Mouse (Mus musculus): Measurements from ENCODE around the gene Col6a4. TPM values are rescaled to one million over a fixed set of nuclear protein-coding genes. Genes with fewer than 3 reads are reported as not detected.
A peak's percentile ranks its signal among the peaks of the same experiment; 100 is the strongest.

Col6a4 gene
- polyA plus RNA-seq, 1 experiment from 2014 or later = not detected

- H3K27me3 ChIP-seq (replicated peaks; ENCODE audit: control insufficient read depth, insufficient read depth, low read length) = no peaks in the 10 kb centered on the region
- H3K27ac ChIP-seq (ENCODE audit: low read depth, low read length) = no peak overlapping the region
- ATAC-seq (replicated peaks; ENCODE audit: low FRiP score) = no peak
- H3K36me3 ChIP-seq (ENCODE audit: control insufficient read depth, insufficient read depth, low read length) = no peaks in the 10 kb centered on the region
- WGBS = 67% methylated on average over 8 of the region's 8 CpGs
- H3K4me3 ChIP-seq (ENCODE audit: low read depth, low read length) = no peak overlapping the region
- H3K4me1 ChIP-seq (replicated peaks; ENCODE audit: control insufficient read depth, insufficient read depth, low read length) = no peaks in the 10 kb centered on the region
- H3K9me3 ChIP-seq (ENCODE audit: control insufficient read depth, low read length) = no peaks in the 10 kb centered on the region
- H3K9ac ChIP-seq (ENCODE audit: low read depth, low read length) = no peak overlapping the region
- no peak for DNase-seq (ENCODE audit: low spot score)
- no peak overlapping the region for H3K4me2 ChIP-seq
These were observed 108.5 kb downstream of the Col6a4 start for GRCm38 (mm10) chr9:105988096-105988495.

- 43% methylated on average over 10 of the region's 10 CpGs for WGBS
- no peaks in the 10 kb centered on the region for H3K27me3 ChIP-seq (replicated peaks; ENCODE audit: control insufficient read depth, insufficient read depth, low read length)
- ATAC-seq (replicated peaks; ENCODE audit: low FRiP score) = no peak
These were observed 111.6 kb downstream of the Col6a4 start for GRCm38 (mm10) chr9:105984931-105985519.

GRCm38 (mm10) chr9:105978479-105978878 is 118.1 kb downstream of the Col6a4 start:
- Histone ChIP-seq H3K4me3 (ENCODE audit: low read depth, low read length) (no peak overlapping the region), H3K27ac (ENCODE audit: low read depth, low read length) (no peak overlapping the region), H3K9ac (ENCODE audit: low read depth, low read length) (no peak overlapping the region), H3K4me2 (no peak overlapping the region), H3K9me3 (ENCODE audit: control insufficient read depth, low read length) (no peaks in the 10 kb centered on the region), H3K4me1 (replicated peaks; ENCODE audit: control insufficient read depth, insufficient read depth, low read length) (no peaks in the 10 kb centered on the region), H3K36me3 (ENCODE audit: control insufficient read depth, insufficient read depth, low read length) (no peaks in the 10 kb centered on the region), H3K27me3 (replicated peaks; ENCODE audit: control insufficient read depth, insufficient read depth, low read length) (no peaks in the 10 kb centered on the region; the same call in 1 of the 2 replicates)
- ATAC-seq (replicated peaks; ENCODE audit: low FRiP score) (no peak), DNase-seq (ENCODE audit: low spot score) (no peak)
- 88% methylated on average over 8 of the region's 8 CpGs for WGBS

More at GRCm38 (mm10) chr9:105984931-105985519, 111.6 kb downstream of the Col6a4 start:
- Histone ChIP-seq H3K4me3 (ENCODE audit: low read depth, low read length) (no peak overlapping the region), H3K27ac (ENCODE audit: low read depth, low read length) (no peak overlapping the region), H3K36me3 (ENCODE audit: control insufficient read depth, insufficient read depth, low read length) (no peaks in the 10 kb centered on the region), H3K9ac (ENCODE audit: low read depth, low read length) (no peak overlapping the region), H3K9me3 (ENCODE audit: control insufficient read depth, low read length) (no peaks in the 10 kb centered on the region), H3K4me1 (replicated peaks; ENCODE audit: control insufficient read depth, insufficient read depth, low read length) (no peaks in the 10 kb centered on the region), H3K4me2 (no peak overlapping the region)
- DNase-seq (ENCODE audit: low spot score) = no peak

GRCm38 (mm10) chr9:105976871-105977270 is 119.7 kb downstream of the Col6a4 start:
- Histone ChIP-seq H3K27ac (ENCODE audit: low read depth, low read length) (no peak overlapping the region), H3K27me3 (replicated peaks; ENCODE audit: control insufficient read depth, insufficient read depth, low read length) (no peaks in the 10 kb centered on the region; the same call in 1 of the 2 replicates), H3K4me1 (replicated peaks; ENCODE audit: control insufficient read depth, insufficient read depth, low read length) (no peaks in the 10 kb centered on the region), H3K4me2 (peak overlapping the region; percentile 28; the same call in 1 of the 2 replicates), H3K36me3 (ENCODE audit: control insufficient read depth, insufficient read depth, low read length) (no peaks in the 10 kb centered on the region), H3K9ac (ENCODE audit: low read depth, low read length) (no peak overlapping the region), H3K9me3 (ENCODE audit: control insufficient read depth, low read length) (no peaks in the 10 kb centered on the region), H3K4me3 (ENCODE audit: low read depth, low read length) (no peak overlapping the region)
- 20% methylated on average over 13 of the region's 13 CpGs for WGBS
- ATAC-seq (replicated peaks; ENCODE audit: low FRiP score) (no peak), DNase-seq (ENCODE audit: low spot score) (no peak)

GRCm38 (mm10) chr9:105976314-105976713 is 120.3 kb downstream of the Col6a4 start:
- no peaks in the 10 kb centered on the region for H3K9me3 ChIP-seq (ENCODE audit: control insufficient read depth, low read length)
- no peaks in the 10 kb centered on the region for H3K36me3 ChIP-seq (ENCODE audit: control insufficient read depth, insufficient read depth, low read length)
- DNase-seq (ENCODE audit: low spot score) (no peak), ATAC-seq (replicated peaks; ENCODE audit: low FRiP score) (no peak)
- no peaks in the 10 kb centered on the region for H3K4me1 ChIP-seq (replicated peaks; ENCODE audit: control insufficient read depth, insufficient read depth, low read length)
- no peaks in the 10 kb centered on the region; the same call in 1 of the 2 replicates for H3K27me3 ChIP-seq (replicated peaks; ENCODE audit: control insufficient read depth, insufficient read depth, low read length)
- no peak overlapping the region for H3K4me3 ChIP-seq (ENCODE audit: low read depth, low read length)
- no peak overlapping the region for H3K4me2 ChIP-seq
- H3K9ac ChIP-seq (ENCODE audit: low read depth, low read length) = no peak overlapping the region
- H3K27ac ChIP-seq (ENCODE audit: low read depth, low read length) = no peak overlapping the region
- 46% methylated on average over 6 of the region's 6 CpGs for WGBS

GRCm38 (mm10) chr9:105973736-105974135 is 122.8 kb downstream of the Col6a4 start:
- DNase-seq (ENCODE audit: low spot score) (no peak), ATAC-seq (replicated peaks; ENCODE audit: low FRiP score) (no peak)
- 65% methylated on average over 1 of the region's 1 CpGs for WGBS
- Histone ChIP-seq H3K27ac (ENCODE audit: low read depth, low read length) (no peak overlapping the region), H3K4me1 (replicated peaks; ENCODE audit: control insufficient read depth, insufficient read depth, low read length) (no peaks in the 10 kb centered on the region), H3K36me3 (ENCODE audit: control insufficient read depth, insufficient read depth, low read length) (no peaks in the 10 kb centered on the region), H3K4me2 (no peak overlapping the region), H3K9ac (ENCODE audit: low read depth, low read length) (no peak overlapping the region), H3K27me3 (replicated peaks; ENCODE audit: control insufficient read depth, insufficient read depth, low read length) (no peaks in the 10 kb centered on the region; the same call in 1 of the 2 replicates), H3K9me3 (ENCODE audit: control insufficient read depth, low read length) (no peaks in the 10 kb centered on the region), H3K4me3 (ENCODE audit: low read depth, low read length) (no peak overlapping the region)

- Histone ChIP-seq H3K9me3 (ENCODE audit: control insufficient read depth, low read length) (no peaks in the 10 kb centered on the region), H3K27me3 (replicated peaks; ENCODE audit: control insufficient read depth, insufficient read depth, low read length) (no peaks in the 10 kb centered on the region; the same call in 1 of the 2 replicates), H3K4me1 (replicated peaks; ENCODE audit: control insufficient read depth, insufficient read depth, low read length) (no peaks in the 10 kb centered on the region), H3K4me2 (no peak overlapping the region), H3K36me3 (ENCODE audit: control insufficient read depth, insufficient read depth, low read length) (no peaks in the 10 kb centered on the region), H3K9ac (ENCODE audit: low read depth, low read length) (no peak overlapping the region), H3K27ac (ENCODE audit: low read depth, low read length) (no peak overlapping the region), H3K4me3 (ENCODE audit: low read depth, low read length) (no peak overlapping the region)
- DNase-seq (ENCODE audit: low spot score) = no peak
- ATAC-seq (replicated peaks; ENCODE audit: low FRiP score) = no peak
- 74% methylated on average over 3 of the region's 3 CpGs for WGBS
These were observed 124.6 kb downstream of the Col6a4 start for GRCm38 (mm10) chr9:105972031-105972430.

- WGBS = 86% methylated on average over 14 of the region's 14 CpGs
- Histone ChIP-seq H3K9me3 (ENCODE audit: control insufficient read depth, low read length) (no peaks in the 10 kb centered on the region), H3K4me3 (ENCODE audit: low read depth, low read length) (no peak overlapping the region), H3K36me3 (ENCODE audit: control insufficient read depth, insufficient read depth, low read length) (no peaks in the 10 kb centered on the region), H3K27me3 (replicated peaks; ENCODE audit: control insufficient read depth, insufficient read depth, low read length) (no peaks in the 10 kb centered on the region), H3K9ac (ENCODE audit: low read depth, low read length) (no peak overlapping the region), H3K4me2 (no peak overlapping the region), H3K4me1 (replicated peaks; ENCODE audit: control insufficient read depth, insufficient read depth, low read length) (no peaks in the 10 kb centered on the region), H3K27ac (ENCODE audit: low read depth, low read length) (no peak overlapping the region)
- DNase-seq (ENCODE audit: low spot score) = no peak
- no peak for ATAC-seq (replicated peaks; ENCODE audit: low FRiP score)
These were observed 125.2 kb downstream of the Col6a4 start for GRCm38 (mm10) chr9:105971351-105971894.

GRCm38 (mm10) chr9:105970901-105971300 is 125.7 kb downstream of the Col6a4 start:
- ATAC-seq (replicated peaks; ENCODE audit: low FRiP score) = no peak
- Histone ChIP-seq H3K36me3 (ENCODE audit: control insufficient read depth, insufficient read depth, low read length) (no peaks in the 10 kb centered on the region), H3K27me3 (replicated peaks; ENCODE audit: control insufficient read depth, insufficient read depth, low read length) (no peaks in the 10 kb centered on the region), H3K4me1 (replicated peaks; ENCODE audit: control insufficient read depth, insufficient read depth, low read length) (no peaks in the 10 kb centered on the region), H3K9ac (ENCODE audit: low read depth, low read length) (no peak overlapping the region), H3K4me3 (ENCODE audit: low read depth, low read length) (no peak overlapping the region), H3K4me2 (no peak overlapping the region), H3K27ac (ENCODE audit: low read depth, low read length) (no peak overlapping the region), H3K9me3 (ENCODE audit: control insufficient read depth, low read length) (no peaks in the 10 kb centered on the region)
- 77% methylated on average over 5 of the region's 5 CpGs for WGBS
- DNase-seq (ENCODE audit: low spot score) = no peak
